Mouse (Mus musculus) thymus, postnatal 25 days (tissue): ENCODE data around the gene Cd180.

Experiments
- DNase-seq: peaks from one replicate; pipeline ENCODE4 v3.0.0; 2022

Gene Cd180

DNA sequence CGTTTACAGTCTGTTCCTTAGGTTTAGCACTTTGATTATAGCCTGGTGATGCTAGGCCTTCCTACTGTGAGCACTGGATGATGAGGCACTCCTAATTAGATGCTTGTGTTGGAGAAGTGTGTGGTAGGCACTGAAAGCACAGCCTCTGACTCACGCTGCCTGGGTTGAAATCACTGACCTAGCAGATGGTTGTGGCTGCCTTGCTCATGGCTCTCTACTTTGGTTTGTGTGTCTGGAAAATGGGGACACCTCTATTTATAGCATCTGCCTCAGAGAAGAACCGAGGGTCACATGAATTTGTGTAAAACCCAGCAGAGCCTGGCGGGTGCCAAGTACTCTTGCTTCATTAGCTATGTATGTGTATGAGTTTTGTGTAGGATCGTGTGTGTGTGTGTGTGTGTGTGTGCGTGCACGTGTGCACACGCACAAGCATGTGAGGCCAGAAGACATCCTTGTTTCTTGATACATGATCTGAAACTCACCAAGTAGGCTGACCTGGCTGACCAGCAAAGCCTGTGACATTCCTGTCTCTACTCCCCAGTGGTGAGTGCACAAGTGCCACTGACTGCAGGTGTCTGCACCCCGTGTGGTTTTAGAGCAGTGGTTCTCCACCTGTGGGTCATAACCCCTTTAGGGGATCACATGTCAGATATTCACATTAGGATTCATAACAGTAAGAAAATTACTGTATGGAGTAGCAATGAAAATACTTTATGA lies 52.4 kb downstream of the Cd180 start:
- DNase-seq = no peak

- no peak for DNase-seq
Measured at GRCm38 (mm10) chr13:102746803-102747561, 53.6 kb downstream of the Cd180 start.

GRCm38 (mm10) chr13:102749194-102749593 lies 55.8 kb downstream of the Cd180 start:
- no peak for DNase-seq

- no peak for DNase-seq
Measured at GRCm38 (mm10) chr13:102749891-102750290, 56.5 kb downstream of the Cd180 start.

GRCm38 (mm10) chr13:102753714-102754556 lies 60.6 kb downstream of the Cd180 start:
- DNase-seq = no peak

DNA sequence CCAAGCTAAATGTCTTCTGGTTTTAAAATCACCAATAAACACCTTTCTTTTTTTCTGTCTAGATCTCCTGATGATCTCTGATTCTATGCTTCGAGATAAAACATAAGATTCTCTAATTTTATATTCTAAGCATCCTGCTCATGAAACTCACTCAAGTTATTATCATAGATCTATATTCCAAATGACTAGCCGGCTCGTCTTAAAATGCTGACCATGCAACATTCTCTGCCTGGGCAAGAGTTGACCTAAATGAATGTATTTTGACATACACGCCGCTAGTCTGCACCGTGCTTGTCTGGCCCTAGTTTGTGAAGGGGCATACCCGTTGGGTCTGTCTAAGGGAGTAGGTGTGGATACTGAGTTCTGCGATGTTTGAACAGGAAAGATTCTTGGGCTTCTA lies 61.8 kb downstream of the Cd180 start:
- no peak for DNase-seq

GRCm38 (mm10) chr13:102756071-102756470 lies 62.7 kb downstream of the Cd180 start:
- no peak for DNase-seq

- no peak for DNase-seq
Measured at GRCm38 (mm10) chr13:102758021-102758420, 64.7 kb downstream of the Cd180 start.

DNA sequence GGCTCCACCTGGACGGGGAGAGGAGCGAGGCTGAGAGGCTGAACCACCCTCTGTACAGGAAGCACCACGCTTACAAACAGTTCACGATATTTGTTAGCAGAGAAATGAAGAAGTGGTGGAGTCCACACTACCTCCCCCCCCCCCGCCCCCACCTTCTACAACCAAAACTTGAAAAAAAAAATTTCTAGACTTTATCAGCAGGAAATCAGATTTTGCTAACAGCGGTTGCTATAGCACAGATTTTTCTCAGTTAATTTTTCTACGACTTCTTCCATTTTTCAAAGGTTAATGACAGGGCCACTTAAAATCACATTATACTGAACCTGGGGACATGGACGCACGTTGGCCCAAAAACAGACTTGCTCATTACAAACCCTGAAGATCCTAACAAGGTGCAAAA lies 68.1 kb downstream of the Cd180 start:
- DNase-seq = no peak

GRCm38 (mm10) chr13:102762203-102762602 lies 68.8 kb downstream of the Cd180 start:
- DNase-seq = no peak

DNA sequence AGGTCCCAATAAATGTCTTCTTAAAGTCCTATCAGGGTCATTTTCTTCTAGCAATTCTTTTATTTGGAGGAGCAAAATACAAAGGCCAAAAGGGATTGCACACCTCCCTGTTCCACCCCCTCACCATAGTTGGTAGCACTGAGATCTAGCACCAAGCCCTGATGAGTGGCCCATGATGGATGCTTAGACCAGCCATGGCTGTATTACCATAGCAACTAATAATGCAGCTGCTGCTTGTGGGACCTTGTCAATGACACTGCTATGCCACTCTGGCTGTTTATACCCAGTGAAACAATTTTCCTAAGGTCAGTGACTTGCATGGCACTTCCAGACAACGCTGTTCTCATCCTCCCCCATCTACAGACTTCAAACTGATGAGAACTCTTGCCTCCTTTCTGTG lies 70.9 kb downstream of the Cd180 start:
- DNase-seq = no peak

GRCm38 (mm10) chr13:102765216-102765615 lies 71.9 kb downstream of the Cd180 start:
- no peak for DNase-seq

DNA sequence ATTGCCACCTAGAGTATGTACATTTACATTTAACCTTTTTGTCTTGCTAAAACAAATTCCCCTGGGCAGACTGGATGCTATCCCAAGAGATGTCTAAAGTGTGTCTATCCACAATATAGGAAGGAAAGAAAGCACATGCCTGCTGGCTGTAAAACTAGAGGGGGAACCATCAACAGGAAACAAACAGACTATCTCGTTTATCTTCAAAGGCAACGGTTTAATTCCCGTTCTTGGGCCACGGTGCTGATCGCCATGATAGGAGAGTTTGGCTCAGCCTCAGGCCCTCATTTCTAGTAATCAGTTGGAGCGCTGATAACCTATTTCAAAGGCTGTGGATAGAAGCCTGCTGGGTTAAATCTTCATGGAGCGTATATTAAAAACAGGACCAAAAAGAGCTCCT lies 73.8 kb downstream of the Cd180 start:
- DNase-seq = no peak

DNA sequence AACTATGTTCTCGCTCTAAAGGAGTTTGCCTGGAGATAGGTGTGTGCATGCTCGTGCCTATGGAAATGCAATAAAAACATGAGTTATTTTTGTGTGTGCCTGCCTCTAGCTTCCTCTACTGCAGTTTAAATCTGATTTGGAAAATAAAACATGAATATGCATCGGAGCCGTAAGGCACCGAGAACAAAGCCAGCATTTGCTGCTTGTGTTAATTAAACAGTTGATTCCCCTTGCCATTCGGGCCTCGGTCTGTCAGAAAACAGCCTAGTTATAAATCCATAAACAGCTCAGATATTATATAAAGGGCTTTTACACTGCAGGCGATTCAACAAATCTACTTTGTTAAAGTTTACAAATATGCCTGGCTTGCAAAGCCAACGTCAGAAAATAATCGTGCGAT lies 75.2 kb downstream of the Cd180 start:
- DNase-seq = no peak

- DNase-seq = no peak
Measured at GRCm38 (mm10) chr13:102770194-102770593, 76.8 kb downstream of the Cd180 start.

- DNase-seq = no peak
Measured at GRCm38 (mm10) chr13:102773169-102773568, 79.8 kb downstream of the Cd180 start.

DNA sequence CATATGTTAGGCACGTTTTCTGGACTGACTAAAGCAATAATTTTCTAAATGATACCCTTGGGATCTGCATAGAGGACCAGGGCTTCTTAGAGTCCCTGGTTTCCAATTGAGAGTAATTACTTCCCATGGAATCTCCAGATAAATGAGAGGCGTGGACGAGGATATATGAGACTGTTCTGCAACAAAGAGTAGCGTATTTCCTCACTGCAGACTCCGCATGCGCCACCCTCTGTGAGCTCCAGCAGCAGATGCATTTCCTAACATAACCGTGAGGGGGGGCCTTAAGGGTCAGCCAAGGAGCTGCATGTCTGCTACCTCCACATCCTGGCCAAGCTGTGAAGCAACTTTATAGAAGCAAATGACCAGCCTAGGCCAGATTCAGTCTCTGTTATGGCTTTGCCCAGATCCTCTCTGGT lies 81.4 kb downstream of the Cd180 start:
- no peak for DNase-seq

GRCm38 (mm10) chr13:102775506-102775905 lies 82.1 kb downstream of the Cd180 start:
- no peak for DNase-seq

DNA sequence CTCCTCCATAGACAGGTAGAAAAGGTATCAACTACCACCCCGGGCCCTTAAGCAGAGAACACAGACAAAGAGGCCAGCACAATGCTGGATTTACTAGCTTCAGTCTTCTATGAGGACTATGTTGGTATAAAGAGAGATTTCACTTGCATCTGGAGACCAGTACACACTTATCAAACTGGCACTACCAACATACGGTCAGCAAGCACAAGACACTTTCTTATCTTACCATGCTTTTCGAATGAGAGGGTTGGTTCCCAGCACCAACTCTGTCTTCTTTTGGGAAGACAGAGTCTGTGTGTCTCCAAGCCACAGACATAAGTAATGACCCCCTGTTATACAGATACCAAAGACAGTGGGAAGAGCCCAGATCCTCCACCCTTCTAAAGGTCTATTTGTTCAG lies 85.5 kb downstream of the Cd180 start:
- DNase-seq = no peak

DNA sequence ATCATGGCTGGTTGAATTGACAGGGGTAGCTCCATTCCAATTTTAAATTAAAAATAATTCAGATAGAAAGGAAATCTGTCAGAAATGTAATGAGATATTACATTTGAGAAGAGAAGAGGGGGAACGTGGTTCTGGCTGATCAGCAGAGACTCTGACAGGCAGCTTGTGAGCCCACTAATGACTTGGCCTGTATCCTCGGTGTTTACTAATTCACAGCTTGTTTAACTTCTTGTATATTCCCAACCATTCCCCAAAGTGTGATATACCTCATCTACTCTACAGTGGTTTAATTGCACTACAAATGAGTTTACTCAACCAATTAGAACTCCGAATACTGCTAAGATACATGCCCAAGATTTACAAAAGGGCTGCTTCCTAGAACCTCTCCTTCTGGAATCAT lies 85.9 kb downstream of the Cd180 start:
- DNase-seq = no peak

DNA sequence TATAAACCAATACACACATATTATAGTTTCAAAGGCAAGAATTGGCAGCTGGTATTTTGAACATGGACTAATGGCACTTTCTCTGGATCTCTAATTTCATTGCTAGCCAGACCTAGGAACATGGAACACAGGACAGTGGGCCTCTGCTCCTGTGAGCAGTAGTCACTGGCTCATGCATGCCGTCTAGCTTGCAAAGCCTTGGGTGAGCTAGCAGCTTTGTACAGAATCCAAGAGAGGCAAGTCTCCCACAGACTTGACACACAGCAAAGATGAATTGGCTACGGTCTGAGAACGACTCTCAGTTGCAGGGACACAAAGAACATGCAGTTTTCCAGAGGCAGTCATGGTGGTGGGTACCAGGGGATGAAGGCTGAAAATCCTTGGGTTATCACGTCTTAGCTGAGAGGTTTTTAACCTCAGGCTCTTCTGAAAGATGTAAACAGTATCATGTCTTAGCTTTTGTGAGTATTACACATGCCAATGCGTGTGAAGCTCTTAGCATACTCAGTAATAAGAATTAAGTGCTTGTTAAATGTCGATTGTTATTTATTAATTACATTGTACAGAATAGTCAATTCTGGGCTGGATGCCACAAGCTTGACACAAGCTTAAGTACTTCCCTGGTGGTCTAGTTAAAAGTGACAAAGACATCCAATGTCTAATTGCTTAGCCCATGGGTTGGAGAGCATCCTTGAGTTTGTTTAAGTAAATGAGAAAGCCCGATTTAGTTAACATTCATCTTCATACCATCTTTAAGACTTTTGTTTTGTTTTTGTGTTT lies 90.4 kb downstream of the Cd180 start:
- no peak for DNase-seq

GRCm38 (mm10) chr13:102786666-102787230 lies 93.4 kb downstream of the Cd180 start:
- DNase-seq = no peak
